Mouse (Mus musculus): ENCODE results near the gene Ggta1.

- TF ChIP-seq CTCF (IDR thresholded peaks at IDR 0.05; ENCODE audit: low read depth): no peak
- no peak for TF ChIP-seq EP300 (IDR thresholded peaks at IDR 0.05; ENCODE audit: low read depth)
Observed at GRCm38 (mm10) chr2:35446798-35447197, 16.2 kb downstream of the Ggta1 start.

Measured in liver, postnatal 0 days (tissue).